Mouse (Mus musculus) spleen, postnatal 10 days (tissue): ENCODE results near the gene Hist1h2bb.

ENCODE experiments used
- DNase-seq, 2 experiments: peaks; one replicate each; pipeline ENCODE4 v3.0.0; 2021 to 2022; ENCODE audit warnings: low spot score in 2 of 2

Gene Hist1h2bb

GRCm38 (mm10) chr13:23728472-23729191, 17.9 kb upstream of the Hist1h2bb start:
- peak in 1 of 2 experiments; percentile 3 for DNase-seq

- DNase-seq = peak in 1 of 2 experiments; percentile 5
Measured at GRCm38 (mm10) chr13:23729192-23729525, 17.4 kb upstream of the Hist1h2bb start.

- DNase-seq = peak in 1 of 2 experiments; percentile 3
Measured at GRCm38 (mm10) chr13:23729706-23730105, 16.8 kb upstream of the Hist1h2bb start.

GRCm38 (mm10) chr13:23730479-23730878, 16.1 kb upstream of the Hist1h2bb start:
- DNase-seq = peak in 1 of 2 experiments; percentile 2

GRCm38 (mm10) chr13:23732156-23732804, 14.3 kb upstream of the Hist1h2bb start:
- peak; percentile 16 to 58 for DNase-seq

GRCm38 (mm10) chr13:23737091-23737490, 9.4 kb upstream of the Hist1h2bb start:
- peak in 1 of 2 experiments; percentile 9 for DNase-seq

GRCm38 (mm10) chr13:23738041-23738440, 8.5 kb upstream of the Hist1h2bb start:
- DNase-seq = peak; percentile 54 to 76

GRCm38 (mm10) chr13:23738677-23739068, 7.9 kb upstream of the Hist1h2bb start, which contains the start of gene Hist1h1c:
TSS of gene Hist1h1c (plus strand) at chr13:23738808.
- peak; percentile 96 to 99 for DNase-seq

- peak; percentile 92 for DNase-seq
Measured at GRCm38 (mm10) chr13:23739069-23739921, 7.2 kb upstream of the Hist1h2bb start.

GRCm38 (mm10) chr13:23739922-23740252, 6.6 kb upstream of the Hist1h2bb start:
- DNase-seq = no peak

- DNase-seq = no peak
Measured at GRCm38 (mm10) chr13:23740256-23740840, 6.2 kb upstream of the Hist1h2bb start.

- DNase-seq = peak in 1 of 2 experiments; percentile 4
Measured at GRCm38 (mm10) chr13:23740910-23741309, 5.6 kb upstream of the Hist1h2bb start.

GRCm38 (mm10) chr13:23742007-23742406, 4.5 kb upstream of the Hist1h2bb start:
- peak in 1 of 2 experiments; percentile 19 for DNase-seq

- peak in 1 of 2 experiments; percentile 9 for DNase-seq
Measured at GRCm38 (mm10) chr13:23743215-23743614, 3.3 kb upstream of the Hist1h2bb start.

- DNase-seq = no peak
Measured at GRCm38 (mm10) chr13:23743963-23744362, 2.6 kb upstream of the Hist1h2bb start.

GRCm38 (mm10) chr13:23744421-23745380, 1.8 kb upstream of the Hist1h2bb start:
- peak in 1 of 2 experiments; percentile 49 for DNase-seq

GRCm38 (mm10) chr13:23745381-23746161, 963 bp upstream of the Hist1h2bb start, which contains the start of gene Hist1h3c:
TSS of gene Hist1h3c (minus strand) at chr13:23745602.
- peak; percentile 87 to 92 for DNase-seq

- DNase-seq = peak in 1 of 2 experiments; percentile 46
Measured at GRCm38 (mm10) chr13:23747081-23747891, 752 bp downstream of the Hist1h2bb start.

GRCm38 (mm10) chr13:23747892-23748288, 1.4 kb downstream of the Hist1h2bb start:
- DNase-seq = peak in 1 of 2 experiments; percentile 51
